Mouse (Mus musculus) heart, adult 2 months (tissue): Measurements from ENCODE around the gene Naa35.

ENCODE experiments used
- CTCF ChIP-seq: fragments of 200-600 bp; IDR thresholded peaks from 2 replicates; pipeline ENCODE4 v1.8.1; 2022; ENCODE audit warnings: antibody characterized with exemption, mild to moderate bottlenecking, moderate library complexity
- EP300 ChIP-seq: fragments of 200-500 bp; IDR thresholded peaks from 2 replicates; pipeline ENCODE4 v1.6.1; 2011; ENCODE audit warnings: low read depth, low read length, control low read depth; ENCODE audit not compliant: insufficient read depth
- POLR2A ChIP-seq: fragments of 200-500 bp; IDR thresholded peaks from 2 replicates; pipeline ENCODE4 v1.6.1; 2011; ENCODE audit warnings: mild to moderate bottlenecking, low read depth, low read length, control low read depth; ENCODE audit not compliant: insufficient read depth

GRCm38 (mm10) chr13:59585648-59586005 is 568 bp downstream of the Naa35 start:
- TF ChIP-seq CTCF, result no peak
- TF ChIP-seq EP300, result no peak
- no peak for TF ChIP-seq POLR2A
